Mouse (Mus musculus) lung, postnatal 36 days (tissue): Measurements from ENCODE around the gene Slc25a38.
A peak's percentile ranks its signal among the peaks of the same experiment; 100 is the strongest.
"Not testable (repeated sequence)": the region's sequence is repeated elsewhere in the genome, so short reads cannot be mapped to it uniquely, and the experiment has no call there.

Experiments used
- DNase-seq: peaks from one replicate; pipeline ENCODE4 v3.0.0; 2022; ENCODE audit warnings: mixed read lengths

Gene Slc25a38

DNA sequence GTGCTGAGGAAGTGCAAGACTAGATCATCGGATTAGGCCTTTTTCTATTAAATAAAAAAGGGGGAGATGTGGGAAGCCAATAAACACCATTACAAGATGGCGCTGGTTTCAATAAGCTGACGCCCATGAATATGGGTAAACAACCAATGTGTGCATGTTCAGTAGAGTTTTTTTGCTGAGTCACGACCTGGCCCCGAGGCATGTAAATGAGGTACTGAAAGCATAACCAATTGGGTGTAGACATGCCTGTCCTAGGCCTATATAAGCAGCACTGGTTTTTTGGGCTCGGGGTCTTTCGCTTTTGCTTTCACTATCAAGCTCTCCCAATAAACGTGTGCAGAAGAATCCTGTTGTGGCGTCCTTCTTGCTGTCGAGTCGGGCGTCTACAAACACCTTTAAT is 1.2 kb upstream of the Slc25a38 start:
- DNase-seq, result not testable (repeated sequence)

DNA sequence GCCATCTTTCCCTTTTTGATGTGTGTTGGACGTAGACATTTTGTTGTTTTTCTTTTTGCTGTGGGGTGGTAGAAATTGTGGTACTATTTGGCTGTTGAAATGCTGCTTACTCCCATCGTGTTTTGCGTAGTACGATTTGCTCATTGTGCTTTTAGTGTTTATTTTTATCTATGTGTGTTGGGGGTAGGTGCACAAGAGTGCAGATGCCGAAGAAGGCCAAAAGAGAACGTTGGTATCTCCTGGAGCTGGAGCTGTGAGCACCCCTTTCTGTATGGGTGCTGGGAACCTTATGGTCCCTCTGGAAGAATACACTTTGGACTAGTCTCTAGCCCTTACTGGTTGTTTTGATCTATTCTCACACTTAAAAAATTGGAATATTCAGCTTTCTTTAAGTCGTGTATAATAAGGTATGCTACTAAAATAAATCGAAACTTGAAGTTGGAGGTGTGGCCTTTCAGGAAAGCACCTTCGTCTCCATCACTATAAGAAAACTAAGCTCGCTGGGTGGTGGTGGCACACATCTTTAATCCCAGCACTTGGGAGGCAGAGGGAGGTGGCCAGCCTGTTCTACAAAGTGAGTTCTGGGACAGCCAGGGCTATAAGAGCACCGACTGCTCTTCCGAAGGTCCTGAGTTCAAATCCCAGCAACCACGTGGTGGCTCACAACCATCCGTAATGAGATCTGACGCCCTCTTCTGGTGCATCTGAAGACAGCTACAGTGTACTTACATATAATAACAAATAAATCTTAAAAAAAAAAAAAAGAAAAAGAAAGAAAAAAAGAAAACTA is 1.2 kb downstream of the Slc25a38 start:
- DNase-seq, result no peak

DNA sequence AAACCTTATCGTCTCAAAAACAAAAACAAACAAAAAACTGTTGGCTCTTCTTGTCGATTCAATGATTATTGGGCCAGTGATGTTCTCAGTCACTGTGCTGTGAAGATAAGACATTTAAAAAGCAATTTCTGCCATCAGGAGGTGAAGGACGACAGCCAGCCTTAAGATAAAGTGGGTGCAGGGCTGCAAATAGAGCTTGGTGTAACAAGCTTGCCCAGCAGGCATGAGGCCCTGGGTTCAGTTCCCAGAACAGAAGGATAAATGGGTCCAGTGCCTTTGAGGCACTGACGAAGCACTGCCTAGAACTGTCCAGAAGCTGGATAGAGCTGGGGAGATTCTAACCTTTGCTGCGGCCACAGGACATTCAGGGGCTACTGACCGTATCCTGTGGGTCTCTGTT is 2.3 kb downstream of the Slc25a38 start:
- DNase-seq, result no peak

DNA sequence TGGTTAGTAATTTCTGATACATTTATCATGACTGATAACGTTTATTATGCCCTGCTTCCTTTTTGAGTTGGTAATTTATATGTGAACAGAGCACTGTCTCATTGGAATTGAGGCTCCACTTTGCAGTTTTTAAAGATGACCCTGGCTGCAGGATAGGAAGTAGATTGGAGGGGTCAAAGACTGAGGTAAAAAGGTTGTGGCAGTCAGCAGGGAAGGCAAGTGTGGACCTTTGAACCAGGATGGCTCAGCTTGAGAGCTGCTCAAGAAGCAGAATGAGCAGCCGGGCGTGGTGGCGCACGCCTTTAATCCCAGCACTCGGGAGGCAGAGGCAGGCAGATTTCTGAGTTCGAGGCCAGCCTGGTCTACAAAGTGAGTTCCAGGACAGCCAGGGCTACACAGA is 3.3 kb downstream of the Slc25a38 start:
- no peak for DNase-seq

DNA sequence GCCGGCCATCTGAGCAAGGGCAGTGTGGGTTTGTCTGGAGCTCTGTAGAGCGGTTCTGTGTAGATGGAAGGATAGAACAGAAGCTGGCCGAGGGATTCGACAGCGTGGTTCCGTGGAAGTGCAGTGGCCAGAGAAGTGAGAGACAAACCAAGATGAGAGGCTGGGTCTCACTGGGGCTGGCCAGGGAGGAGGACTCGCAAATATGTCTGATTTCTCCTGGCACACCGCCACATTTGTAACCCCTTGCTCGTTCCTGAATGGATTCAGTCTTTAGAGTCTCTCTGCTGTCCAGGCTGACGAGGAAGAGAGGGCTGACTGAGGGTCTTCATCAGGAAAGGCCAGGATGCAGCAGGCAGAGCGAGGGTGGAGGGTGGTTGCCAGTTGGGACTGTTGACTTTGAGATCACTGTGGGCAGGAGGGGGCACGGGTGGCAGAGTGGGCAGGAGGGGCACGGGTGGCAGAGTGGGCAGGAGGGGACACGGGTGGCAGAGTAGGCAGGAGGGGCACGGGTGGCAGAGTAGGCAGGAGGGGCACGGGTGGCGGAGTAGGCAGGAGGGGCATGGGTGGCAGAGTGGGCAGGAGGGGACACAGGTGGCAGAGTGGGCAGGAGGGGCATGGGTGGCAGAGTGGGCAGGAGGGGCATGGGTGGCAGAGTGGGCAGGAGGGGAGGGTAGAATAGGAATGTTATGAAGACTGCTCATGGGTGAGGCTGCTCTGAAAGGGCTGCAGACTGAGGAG is 4.0 kb downstream of the Slc25a38 start:
- no peak for DNase-seq

DNA sequence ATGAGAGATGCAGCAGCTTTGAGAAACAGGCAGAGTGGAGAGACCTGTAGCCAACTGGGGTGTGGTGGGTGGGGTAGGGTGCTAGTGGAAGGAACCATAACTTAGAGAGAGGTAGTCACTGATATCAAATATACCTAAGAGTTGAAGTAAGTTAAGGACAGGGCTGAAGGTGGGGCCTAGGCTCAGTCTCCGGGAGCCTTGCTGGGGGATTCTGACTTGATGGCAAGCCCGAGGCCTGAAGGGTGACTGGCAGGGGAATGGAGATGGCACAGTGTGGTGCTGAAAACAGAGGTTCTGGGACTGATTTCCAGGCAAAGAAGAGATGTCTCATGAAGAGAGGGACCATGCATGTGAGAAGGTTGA is 4.6 kb downstream of the Slc25a38 start:
- DNase-seq, result no peak

DNA sequence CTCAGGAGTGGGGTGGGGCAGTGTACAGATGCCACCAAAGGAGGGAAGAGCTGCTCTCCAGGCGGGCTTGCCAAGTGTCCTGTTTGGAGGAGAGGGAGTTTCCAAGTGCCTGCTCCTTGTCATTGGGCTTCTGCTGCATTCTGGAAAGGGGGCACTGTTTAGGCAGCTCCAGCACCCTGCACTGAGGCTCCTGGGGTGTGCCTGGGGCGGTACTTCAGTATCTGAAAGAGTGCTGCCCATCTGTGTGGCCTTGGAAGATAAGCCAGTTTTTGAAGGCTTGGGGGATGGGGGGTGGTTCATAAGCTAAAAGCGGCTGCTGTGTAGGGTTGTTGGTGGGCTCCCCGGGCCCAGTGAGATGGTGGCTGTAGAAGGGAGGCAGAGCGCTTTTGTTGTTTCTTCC is 5.4 kb downstream of the Slc25a38 start:
- DNase-seq, result no peak

DNA sequence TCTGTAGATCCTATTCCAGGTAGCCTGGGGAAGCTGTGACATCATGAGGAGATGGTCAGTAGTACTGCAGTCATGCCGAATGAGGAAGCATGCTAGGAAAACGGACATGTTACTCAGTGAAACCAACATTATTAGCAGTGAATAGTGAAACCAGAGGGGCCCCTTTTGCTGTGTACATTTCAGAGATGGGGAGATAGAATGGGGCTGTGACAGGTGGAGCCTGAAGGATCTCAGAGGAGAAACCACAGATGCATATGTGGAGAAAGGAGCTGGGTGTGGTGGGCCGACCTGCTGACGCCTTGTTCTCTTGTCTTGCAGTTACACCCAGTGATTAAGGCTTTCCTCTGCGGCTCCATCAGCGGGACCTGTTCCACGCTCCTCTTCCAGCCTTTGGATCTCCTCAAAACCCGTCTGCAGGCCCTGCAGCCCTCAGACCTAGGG is 6.0 kb downstream of the Slc25a38 start:
- peak; percentile 39 for DNase-seq

DNA sequence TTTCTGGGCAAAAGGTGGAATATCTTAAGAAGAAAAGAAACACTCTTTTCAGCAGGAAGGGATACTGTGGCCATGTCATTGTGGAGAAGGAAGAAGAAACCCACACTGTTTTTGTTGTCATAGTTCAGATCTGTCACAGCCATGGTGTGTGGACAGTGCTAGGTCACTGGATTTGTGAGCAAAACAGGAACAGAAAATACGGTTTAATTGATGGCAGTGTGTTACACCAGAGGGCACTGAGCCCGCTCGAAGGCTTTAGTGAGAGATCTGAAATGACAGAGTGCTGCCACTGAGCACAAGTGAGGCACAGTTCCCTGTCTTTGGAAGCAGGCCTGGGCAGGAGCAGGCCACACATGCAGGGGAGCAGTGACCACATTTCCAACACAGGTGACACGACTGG is 8.0 kb downstream of the Slc25a38 start:
- no peak for DNase-seq

DNA sequence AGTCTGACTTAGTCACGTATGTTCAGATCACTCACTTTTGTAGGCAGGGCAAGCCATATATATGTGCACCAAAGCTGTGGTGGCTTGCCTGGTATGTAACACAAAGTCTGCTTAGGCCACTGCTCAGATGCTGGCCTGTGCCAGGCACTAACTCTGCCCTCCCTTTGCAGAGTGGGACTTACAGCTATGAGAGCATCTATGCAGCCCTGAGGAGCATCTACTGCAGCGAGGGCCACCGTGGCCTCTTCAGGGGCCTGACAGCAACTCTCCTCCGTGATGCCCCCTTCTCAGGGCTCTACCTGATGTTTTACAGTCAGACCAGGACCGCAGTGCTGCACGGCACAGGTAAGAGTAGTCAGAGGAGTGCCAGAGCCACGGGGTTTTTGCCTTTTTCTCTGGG is 10.3 kb downstream of the Slc25a38 start:
- no peak for DNase-seq

DNA sequence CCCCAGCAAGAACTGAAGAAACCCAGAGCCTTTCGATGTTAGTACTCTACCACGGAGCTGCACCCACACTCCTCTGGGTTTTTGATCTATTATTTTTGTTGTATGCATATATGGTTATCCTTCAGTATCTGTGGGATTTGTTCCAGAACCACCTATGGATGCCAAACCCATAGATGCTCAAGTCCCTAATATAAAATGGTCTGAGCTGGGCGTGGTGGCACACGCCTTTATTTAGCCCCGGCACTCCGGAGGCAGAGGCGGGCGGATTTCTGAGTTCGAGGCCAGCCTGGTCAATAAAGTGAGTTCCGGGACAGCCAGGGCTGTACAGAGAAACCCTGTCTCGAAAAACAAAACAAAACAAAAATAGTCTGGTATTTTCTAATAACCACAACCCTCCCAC is 16.7 kb downstream of the Slc25a38 start:
- no peak for DNase-seq

DNA sequence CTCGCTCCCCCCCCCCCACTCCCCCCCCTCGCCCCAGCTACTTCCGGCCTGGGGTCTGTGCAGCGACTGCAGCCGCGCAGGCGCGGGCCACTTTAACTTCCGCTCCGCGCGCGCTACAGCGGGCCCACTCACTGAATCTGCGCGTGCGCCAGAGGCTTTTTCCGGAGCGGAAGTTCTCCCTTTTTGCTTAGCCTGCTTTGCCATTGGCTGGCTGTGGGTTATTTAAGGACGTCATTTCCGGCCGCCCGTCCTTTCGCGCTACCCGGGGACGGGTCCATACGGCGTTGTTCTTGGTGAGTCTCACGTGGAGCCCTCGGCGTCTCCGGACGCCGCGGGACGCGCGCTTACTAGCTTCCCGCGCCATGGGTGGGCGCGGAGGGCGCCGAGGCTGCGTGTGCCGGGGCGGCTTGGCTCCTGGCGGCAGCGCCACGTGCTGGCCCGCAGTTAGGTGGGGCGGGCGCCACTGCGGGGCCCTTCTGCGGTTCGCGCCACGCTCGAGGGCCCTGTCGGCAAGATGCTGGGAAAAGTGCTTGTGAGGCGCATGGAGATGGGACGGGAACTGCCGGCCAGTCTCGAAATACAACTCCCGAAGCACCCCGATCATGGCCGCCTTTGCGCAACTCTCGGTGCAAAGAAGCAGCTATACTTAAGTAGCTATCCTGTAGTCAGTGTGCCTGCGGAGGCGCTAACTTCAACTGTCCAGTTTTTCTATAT is 17.5 kb downstream of the Slc25a38 start, which contains the start of gene Rpsa:
Rpsa (plus strand) TSS at position 152 of the 714 bp plus-strand sequence.
- peak; percentile 97 for DNase-seq

DNA sequence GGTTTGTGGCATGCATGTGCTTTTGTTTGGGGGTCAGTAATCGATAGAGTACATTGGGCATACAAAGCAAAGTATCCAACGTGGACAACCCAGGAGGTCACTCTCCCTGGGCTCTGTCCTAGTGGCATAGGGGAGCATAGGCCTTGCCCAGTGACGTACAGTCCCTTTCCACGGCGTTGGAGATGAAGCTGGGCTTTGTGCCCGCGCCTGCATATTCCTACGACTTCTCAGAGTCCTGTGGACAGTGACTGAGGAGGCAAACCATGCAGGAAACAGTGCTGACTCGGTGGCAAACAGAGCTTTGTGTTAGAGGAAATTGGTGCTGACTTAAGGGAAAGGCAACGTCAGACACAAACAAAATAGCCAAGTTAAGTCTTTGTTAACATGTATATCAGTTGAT is 19.1 kb downstream of the Slc25a38 start:
- DNase-seq, result no peak

DNA sequence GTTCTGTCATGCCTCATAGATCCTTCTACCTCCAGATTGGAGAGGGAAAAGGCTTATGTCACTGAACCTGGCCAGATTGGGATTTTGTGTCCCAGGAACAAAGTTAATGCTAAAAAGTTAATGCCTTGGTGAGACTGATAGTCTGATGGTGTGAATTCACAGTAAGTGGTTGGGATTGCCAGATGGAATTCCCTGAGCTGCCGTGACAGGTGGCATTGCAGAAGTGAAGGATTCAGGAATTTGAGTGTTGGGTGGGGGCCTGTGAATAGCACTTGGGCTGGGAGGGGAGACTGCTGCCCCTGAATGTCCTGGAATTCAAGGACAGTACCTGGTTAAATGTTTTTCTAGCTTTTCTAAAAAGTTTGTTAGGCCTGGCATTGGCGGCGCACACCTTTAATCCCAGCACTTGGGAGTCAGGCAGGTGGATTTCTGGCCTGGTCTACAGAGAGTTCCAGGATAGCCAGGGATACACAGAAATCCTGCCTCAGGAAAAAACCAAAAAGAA is 21.7 kb downstream of the Slc25a38 start:
- no peak for DNase-seq

DNA sequence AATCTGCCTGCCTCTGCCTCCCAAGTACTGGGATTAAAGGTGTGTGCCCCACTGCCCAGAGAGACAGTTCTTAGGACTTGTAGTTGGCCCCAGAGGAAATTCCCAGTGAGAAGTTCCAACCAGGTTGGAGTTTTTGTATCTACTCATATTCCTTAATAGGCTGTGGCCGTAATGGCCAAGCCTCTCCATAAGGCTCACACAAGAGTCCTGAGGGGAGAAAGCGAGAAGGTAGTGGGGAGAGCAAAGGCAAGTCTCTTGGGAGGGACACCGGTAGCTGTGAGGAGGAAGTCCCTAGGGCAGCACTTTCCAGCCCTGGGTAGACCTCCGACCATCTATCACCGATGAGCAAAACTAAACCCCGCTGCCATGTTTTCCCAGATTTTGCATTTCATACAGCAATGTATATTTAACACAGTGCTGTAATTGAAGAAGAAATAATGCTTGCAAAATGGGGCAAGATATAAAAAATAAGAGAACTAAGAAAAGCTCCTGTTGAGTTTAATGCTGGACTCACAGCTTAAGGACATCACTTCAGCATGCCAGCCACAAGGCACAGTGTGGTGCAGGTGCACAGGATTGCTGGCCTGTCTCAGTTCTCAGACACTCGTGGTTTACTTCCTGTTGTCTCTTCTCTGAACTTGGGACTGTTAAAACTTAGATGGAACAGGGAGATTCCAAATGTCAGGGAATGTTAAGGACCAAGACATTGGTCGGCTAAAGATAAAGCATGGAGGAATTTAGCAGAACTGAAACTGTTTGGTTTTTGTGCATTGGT is 23.0 kb downstream of the Slc25a38 start:
- no peak for DNase-seq

DNA sequence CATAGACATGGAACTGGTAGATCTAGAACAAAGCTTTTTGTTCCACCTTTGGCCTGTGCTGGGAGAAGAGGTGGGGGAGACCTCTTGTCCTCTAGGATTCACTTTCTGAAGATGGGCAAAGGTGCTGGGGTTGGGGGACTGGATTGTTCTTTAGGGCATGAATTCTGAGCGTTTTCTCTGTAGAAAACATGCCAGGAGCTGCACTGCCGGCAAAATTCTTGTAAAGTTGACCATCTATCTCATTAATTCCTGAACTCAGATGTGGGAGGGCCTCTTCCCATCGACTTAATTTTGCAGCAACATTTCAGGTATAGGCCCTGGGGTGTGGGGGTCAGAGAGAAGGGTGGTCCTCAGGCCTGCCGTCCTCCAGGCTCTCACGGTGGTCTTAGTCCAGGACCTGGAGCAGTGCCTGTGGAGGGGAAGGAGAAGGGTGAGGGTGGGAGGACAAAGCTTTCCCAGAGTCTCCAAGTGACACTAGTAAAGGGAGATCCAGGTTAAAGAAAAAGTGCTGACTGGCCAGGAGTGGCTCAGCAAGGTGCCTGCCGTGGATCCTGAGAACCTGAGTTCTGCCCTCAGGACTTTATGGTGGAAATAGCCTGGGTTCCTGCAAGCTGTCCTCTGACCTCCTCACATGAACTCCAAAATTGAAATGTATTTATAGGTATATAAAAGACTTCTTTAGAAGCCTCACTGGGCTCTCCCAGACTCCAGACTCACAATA is 23.7 kb downstream of the Slc25a38 start:
- DNase-seq, result no peak

DNA sequence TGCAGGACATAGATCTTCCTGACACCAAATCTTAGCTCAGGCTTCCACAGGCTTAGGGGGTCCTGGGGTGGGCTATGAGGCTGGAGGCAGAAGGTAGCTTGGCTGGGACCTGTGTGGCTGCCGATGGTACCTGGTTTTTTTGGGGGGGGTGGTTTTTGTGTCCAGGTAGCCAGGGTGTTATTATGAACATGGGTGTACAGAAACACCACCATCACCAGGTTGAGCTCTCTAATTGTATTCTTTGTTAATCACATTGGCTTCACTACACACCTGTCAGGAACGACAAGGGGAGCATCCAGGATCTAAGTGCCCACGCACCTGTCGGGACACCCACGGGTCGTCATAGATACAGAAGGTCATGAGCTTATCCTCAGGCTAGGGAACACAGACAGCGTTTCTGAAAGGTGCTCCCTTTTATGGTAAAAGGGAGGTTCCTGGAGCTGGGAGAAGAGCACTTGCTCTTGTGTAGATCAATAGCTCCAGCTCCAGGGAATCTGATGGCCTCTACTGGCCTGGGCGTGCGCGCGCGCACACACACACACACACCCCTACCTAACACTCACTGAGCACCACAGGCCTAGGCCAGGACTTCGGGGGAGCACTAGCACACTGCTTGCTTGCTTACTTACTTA is 24.5 kb downstream of the Slc25a38 start:
- no peak for DNase-seq

DNA sequence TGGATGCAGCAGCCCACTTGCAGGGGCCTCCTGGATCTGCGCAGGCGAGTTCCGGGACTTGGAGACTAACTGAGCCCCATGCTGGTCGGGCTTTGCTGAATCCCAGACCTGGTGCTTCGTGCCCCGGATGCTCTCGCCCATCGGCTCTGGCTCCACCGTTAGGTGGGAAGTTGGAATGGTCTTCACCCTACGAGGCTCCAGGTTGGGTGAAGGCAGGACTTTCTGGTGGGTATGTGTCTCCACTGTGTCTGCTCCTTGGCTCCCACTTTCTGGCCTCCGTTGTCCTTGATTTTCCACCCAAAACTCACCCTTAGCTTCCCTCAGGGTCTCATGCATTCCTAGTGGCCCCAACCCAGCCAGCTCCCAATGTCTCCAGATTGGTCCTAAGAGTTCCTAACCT is 25.3 kb downstream of the Slc25a38 start:
- no peak for DNase-seq

DNA sequence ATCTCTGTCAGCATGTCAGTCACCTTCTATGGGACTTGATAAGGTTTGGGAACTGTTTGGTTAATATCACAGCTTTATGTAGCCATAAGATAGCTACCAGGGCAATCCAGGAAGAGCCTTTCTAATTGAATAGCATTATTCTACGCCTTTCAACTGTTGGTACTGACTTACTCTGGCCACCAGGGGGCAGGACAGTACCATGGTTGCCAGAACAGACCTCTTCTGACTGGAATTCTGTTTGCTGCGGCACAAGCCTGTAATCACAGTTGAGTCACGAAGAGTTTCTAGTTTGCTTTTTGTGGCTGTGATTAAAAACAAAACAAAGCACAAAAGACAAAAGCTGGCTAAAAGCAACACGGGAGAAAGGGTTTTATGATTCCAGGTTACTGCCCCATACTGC is 30.5 kb downstream of the Slc25a38 start:
- peak; percentile 78 for DNase-seq

DNA sequence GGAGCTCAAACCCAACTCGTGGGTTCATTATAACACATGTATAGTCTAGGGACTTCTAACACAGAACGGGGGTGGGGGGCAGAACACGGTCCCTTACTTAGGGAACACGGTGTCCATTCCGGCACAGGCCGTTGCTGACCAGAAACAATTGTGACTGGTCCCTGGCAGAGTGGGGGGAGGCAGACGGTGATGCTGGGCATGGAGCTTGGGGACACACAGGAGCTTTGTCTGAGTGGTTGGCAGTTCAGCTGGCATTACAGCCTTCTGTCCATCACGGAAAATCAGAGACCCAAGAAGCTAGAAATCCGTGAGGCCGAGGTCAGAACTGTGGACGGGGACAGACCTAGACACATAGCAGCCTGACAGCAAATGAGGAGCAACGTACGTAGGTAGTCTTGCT is 34.3 kb downstream of the Slc25a38 start:
- DNase-seq, result no peak

DNA sequence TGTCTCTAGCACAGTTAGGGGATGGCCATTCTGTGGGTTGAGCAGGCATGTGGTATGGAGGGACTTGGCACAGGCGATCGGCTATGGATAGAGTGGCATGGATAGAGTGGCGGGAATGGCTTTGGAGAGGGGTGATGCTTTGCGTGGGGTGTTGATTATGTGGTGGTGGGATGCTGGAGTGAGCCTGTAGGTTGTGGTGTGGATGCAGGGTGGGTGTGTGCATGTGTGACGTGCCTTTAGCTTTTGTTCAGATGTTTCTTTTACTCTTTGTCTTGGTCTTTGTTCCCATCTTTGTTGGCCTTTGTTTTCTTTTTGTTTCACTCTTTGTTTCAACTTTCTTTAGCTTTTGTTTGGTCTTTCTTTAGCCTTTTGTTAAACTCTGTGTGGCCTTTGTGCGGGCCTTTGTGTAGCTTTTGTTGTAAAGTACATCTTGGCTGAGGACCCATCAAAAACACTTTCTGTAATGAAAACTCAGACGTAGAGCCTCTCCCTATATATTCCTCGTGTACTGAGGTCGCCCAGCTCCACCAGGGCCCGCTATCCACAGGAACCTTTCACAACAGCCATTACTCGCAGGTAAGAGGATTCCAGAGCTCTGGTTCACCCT is 39.2 kb downstream of the Slc25a38 start, which contains the start of gene Mobp:
Mobp (plus strand) TSS at position 486 of the 607 bp plus-strand sequence.
- no peak for DNase-seq
